Mouse (Mus musculus): ENCODE results near the gene 2010003K11Rik. TPM values are rescaled to one million over a fixed set of nuclear protein-coding genes. Genes with fewer than 3 reads are reported as not detected.

2010003K11Rik gene
- polyA plus RNA-seq, 1 experiment from 2014 or later = 0.61 TPM

DNA sequence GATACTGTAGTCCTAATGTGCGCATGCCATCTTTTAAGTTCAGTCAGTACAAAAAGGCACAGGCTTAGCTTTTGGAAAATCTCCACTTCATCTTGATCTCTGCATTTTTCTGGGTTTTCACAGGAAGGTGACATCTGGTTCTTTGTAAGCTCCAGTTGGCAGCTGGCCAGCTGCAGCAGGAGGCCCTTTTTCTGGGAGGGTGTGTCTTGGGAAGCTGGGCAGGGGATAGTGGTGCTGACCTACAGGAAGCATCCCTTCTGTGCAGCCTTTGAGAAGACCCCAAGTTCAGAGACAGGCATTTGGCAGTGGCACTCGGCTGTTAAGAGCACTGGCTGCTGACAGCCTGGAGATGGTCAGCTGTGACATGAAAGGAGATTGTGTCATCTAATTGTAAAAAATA lies 17.4 kb upstream of the 2010003K11Rik start:
- peak; percentile 50 for DNase-seq (ENCODE audit: low spot score)
- Histone ChIP-seq H3K4me3 (replicated peaks; ENCODE audit: low read depth, low read length) (no peak overlapping the region), H3K27me3 (ENCODE audit: insufficient read depth, low read length) (no peaks in the 10 kb centered on the region), H3K27ac (no peak overlapping the region; the same call in 1 of the 2 replicates), H3K36me3 (ENCODE audit: insufficient read depth, low read length) (no peaks in the 10 kb centered on the region), H3K9ac (ENCODE audit: low read depth, low read length) (no peak overlapping the region), H3K4me2 (ENCODE audit: low read length) (no peak overlapping the region), H3K4me1 (replicated peaks; ENCODE audit: insufficient read depth, low read length) (no peaks in the 10 kb centered on the region; the same call in 1 of the 2 replicates), H3K9me3 (replicated peaks; ENCODE audit: low read length) (no peaks in the 10 kb centered on the region)
- no peak for ATAC-seq (replicated peaks; ENCODE audit: low FRiP score, low read depth)
- no peak for TF ChIP-seq CTCF (IDR thresholded peaks at IDR 0.05; ENCODE audit: low read depth)
- 50% methylated on average over 2 of the region's 2 CpGs for WGBS

DNA sequence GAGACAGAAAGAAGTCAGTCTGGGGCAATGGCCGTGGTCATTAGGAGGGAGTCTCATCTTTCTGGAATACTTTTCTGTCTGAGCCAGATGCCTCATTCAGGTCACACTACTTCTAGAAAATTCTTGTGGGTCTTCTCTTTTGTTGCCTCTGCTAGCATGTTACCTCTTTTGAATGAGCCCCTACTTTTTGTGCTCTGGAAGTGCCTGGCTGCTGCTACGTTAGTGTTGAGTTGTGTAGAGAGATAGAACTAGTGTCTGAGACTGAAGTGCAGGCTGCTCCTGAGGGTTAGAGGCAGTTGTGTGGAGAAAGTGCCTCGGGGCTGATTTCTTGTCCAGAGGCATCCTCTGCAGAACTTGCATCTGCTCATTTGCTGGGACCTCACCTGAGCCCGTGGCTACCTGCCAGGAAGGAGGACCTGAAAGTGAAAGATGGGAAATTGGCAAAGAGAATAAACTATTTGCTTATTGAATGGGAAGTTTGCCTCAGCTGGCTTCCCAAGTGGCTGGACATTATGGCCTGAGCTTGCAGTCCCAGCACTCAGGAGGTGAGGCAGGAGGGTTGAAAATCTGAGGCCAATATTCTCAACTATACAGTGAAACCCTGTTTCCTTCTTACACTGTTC lies 15.0 kb upstream of the 2010003K11Rik start:
- no peak for TF ChIP-seq CTCF (IDR thresholded peaks at IDR 0.05; ENCODE audit: low read depth)
- Histone ChIP-seq H3K9ac (ENCODE audit: low read depth, low read length) (no peak overlapping the region), H3K36me3 (ENCODE audit: insufficient read depth, low read length) (no peaks in the 10 kb centered on the region), H3K4me2 (ENCODE audit: low read length) (no peak overlapping the region), H3K27ac (no peak overlapping the region), H3K27me3 (ENCODE audit: insufficient read depth, low read length) (no peaks in the 10 kb centered on the region), H3K4me3 (replicated peaks; ENCODE audit: low read depth, low read length) (no peak overlapping the region), H3K9me3 (replicated peaks; ENCODE audit: low read length) (no peaks in the 10 kb centered on the region), H3K4me1 (replicated peaks; ENCODE audit: insufficient read depth, low read length) (no peaks in the 10 kb centered on the region; the same call in 1 of the 2 replicates)
- DNase-seq (ENCODE audit: low spot score) = no peak
- no peak for ATAC-seq (replicated peaks; ENCODE audit: low FRiP score, low read depth)
- WGBS = 81% methylated on average over 4 of the region's 4 CpGs

DNA sequence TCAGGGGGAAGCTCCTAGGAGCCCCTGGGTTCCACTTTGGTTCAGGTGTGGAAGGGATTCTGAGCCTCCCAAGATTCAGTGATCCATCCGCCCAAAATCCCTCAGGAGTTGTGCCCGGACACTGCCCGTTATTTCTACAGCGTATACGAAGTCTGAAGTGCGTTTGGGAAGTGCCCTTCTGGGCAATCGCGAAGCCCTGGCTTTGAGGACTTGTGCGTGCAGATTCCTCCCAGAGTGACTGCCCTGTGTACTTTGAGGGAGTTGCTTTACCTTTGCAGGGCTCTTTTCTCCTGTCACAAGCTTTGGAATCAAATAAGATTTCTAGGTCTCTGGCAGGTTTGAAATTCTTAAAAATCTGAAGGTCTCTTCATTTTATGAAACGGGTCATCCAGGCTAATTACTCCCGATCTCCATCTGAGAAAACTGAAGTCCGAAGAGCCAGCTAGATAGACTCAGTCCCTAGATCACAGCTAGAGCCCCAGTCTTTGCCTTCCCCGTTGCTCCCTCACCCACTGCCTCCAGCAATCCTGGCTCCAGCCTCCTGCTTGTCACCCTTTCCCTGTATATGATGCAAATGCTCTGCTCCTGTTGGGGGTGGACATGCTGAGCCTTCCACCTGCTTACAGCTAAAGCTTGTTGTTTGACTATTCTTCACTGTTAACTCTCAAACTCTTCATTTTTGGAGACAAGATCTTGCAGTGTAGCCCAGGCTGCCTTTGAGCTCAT lies 12.9 kb upstream of the 2010003K11Rik start:
- Histone ChIP-seq H3K36me3 (ENCODE audit: insufficient read depth, low read length) (no peaks in the 10 kb centered on the region), H3K9ac (ENCODE audit: low read depth, low read length) (peak overlapping the region; percentile 38; the same call in 1 of the 2 replicates)
- WGBS = 4% methylated on average over 13 of the region's 13 CpGs

DNA sequence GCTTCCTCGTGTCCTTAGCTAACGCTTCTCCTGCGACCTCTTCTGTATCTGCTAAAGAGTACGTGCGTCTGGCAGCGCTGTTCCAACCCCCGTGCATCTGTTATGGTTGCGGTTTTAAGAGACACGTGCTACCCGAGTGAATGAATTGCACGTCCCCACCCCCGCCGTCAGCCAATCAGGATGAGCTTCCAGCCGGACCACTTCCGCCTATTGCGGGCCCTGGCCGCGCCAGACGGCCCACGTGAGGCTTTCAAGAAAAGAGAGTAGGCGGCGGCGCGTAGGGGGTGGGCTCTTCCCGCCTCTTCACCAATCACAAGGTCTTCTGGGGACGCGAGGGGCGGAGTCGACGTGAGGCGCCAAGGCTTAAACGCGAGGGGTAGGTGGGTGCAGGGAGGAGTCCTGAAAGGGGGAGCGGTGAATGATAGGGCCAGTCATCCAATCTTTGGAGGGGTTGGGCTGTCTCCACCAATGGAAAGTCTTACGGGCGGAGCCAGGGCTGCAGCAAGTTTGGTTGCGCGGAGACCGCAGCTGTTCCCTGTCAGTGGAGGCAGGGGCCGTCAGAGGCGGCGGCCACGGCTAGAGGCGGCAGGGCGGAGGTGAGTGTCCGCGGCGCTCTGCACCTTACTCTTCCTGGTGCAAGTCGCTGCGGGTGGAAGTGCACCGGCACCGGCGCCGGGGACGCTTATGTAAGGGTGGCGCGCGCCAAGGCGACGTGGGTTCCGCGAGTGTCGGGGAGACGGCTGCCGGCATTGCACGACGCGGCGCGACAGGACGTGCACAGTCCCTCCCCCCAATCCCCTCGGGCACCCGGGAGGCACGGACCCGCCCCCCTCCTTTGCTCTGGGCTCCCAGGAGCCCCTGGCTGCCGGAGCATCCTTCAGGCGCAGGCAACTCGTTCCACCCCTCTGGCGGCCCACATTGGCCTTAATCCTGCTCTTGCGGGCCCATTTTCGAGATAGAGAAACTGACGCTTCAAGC lies 11.9 kb upstream of the 2010003K11Rik start, which contains the start of gene Pcx:
Gene Pcx (plus strand): TSS at position 487 of the 978 bp plus-strand sequence.
- H3K9me3 ChIP-seq (replicated peaks; ENCODE audit: low read length) = no peaks in the 10 kb centered on the region
- no peaks in the 10 kb centered on the region for H3K36me3 ChIP-seq (ENCODE audit: insufficient read depth, low read length)
- peak within 1 kb of the TSS; percentile 38; the same call in 1 of the 2 replicates for H3K9ac ChIP-seq (ENCODE audit: low read depth, low read length)
- H3K4me3 ChIP-seq (replicated peaks; ENCODE audit: low read depth, low read length) = peak within 1 kb of the TSS; percentile 58
- peak within 1 kb of the TSS; percentile 47; the same call in 1 of the 2 replicates for H3K27ac ChIP-seq
- no peaks in the 10 kb centered on the region for H3K27me3 ChIP-seq (ENCODE audit: insufficient read depth, low read length)
- peak; percentile 100 for ATAC-seq (replicated peaks; ENCODE audit: low FRiP score, low read depth)
- no peaks in the 10 kb centered on the region for H3K4me1 ChIP-seq (replicated peaks; ENCODE audit: insufficient read depth, low read length)
- under 1% methylated on average over 73 of the region's 82 CpGs for WGBS
- TF ChIP-seq CTCF (IDR thresholded peaks at IDR 0.05; ENCODE audit: low read depth) = no peak; the same call in 1 of the 2 replicates
- peak; percentile 100 for DNase-seq (ENCODE audit: low spot score)
- H3K4me2 ChIP-seq (ENCODE audit: low read length) = peak within 1 kb of the TSS; percentile 74

More for the DNA sequence above, 12.9 kb upstream of the 2010003K11Rik start:
- ATAC-seq (replicated peaks; ENCODE audit: low FRiP score, low read depth) = no peak
- Histone ChIP-seq H3K27me3 (ENCODE audit: insufficient read depth, low read length) (no peaks in the 10 kb centered on the region), H3K4me1 (replicated peaks; ENCODE audit: insufficient read depth, low read length) (no peaks in the 10 kb centered on the region; the same call in 1 of the 2 replicates), H3K9me3 (replicated peaks; ENCODE audit: low read length) (no peaks in the 10 kb centered on the region), H3K4me2 (ENCODE audit: low read length) (peak overlapping the region; percentile 66), H3K27ac (no peak overlapping the region), H3K4me3 (replicated peaks; ENCODE audit: low read depth, low read length) (peak overlapping the region; percentile 58)
- DNase-seq (ENCODE audit: low spot score) = no peak
- no peak for TF ChIP-seq CTCF (IDR thresholded peaks at IDR 0.05; ENCODE audit: low read depth)

DNA sequence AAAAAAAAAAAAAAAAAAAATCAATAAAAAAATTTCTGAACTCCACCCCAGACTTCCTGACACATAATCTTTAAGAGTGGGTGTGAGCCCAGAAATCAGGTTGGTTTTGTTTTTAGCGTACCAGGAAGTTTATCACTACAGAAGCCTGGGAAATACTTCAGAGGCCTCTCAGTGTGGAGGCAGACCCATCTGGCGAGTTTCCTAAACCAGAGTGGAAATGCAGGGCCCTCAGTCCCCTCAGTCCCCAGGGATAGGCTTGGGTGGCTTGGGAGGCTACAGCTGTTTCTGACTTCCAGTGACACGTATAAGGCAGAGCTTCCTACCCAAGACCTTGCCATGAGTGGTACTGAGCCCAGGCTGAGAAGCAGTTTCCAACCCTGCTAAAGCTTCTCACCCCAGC lies 9.4 kb upstream of the 2010003K11Rik start:
- Histone ChIP-seq H3K9me3 (replicated peaks; ENCODE audit: low read length) (no peaks in the 10 kb centered on the region), H3K27ac (no peak overlapping the region), H3K4me3 (replicated peaks; ENCODE audit: low read depth, low read length) (no peak overlapping the region), H3K4me1 (replicated peaks; ENCODE audit: insufficient read depth, low read length) (no peaks in the 10 kb centered on the region), H3K9ac (ENCODE audit: low read depth, low read length) (no peak overlapping the region), H3K27me3 (ENCODE audit: insufficient read depth, low read length) (no peaks in the 10 kb centered on the region), H3K4me2 (ENCODE audit: low read length) (no peak overlapping the region), H3K36me3 (ENCODE audit: insufficient read depth, low read length) (no peaks in the 10 kb centered on the region)
- 75% methylated on average over 3 of the region's 3 CpGs for WGBS
- no peak for DNase-seq (ENCODE audit: low spot score)
- no peak for ATAC-seq (replicated peaks; ENCODE audit: low FRiP score, low read depth)
- TF ChIP-seq CTCF (IDR thresholded peaks at IDR 0.05; ENCODE audit: low read depth) = no peak

DNA sequence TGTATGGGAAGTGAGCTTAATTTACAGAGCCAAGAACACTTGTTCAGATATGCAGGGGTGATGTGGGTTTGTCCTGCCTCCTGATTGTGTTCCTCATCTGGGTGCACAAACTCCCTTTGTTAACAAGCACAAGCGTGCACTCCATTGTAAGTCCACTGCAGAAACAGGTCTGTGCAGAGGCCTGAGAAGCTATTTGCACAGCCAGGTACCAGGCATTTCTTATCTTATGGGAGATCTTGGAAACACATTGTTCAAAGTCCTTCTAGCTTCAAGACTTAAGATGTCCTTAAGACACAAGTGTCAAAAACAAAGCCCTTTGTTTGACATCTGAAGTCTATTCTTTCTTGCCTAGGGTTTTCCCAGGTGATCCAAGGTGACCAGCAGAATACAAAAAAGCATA lies 6.4 kb upstream of the 2010003K11Rik start:
- Histone ChIP-seq H3K27ac (no peak overlapping the region), H3K9me3 (replicated peaks; ENCODE audit: low read length) (no peaks in the 10 kb centered on the region), H3K27me3 (ENCODE audit: insufficient read depth, low read length) (no peaks in the 10 kb centered on the region), H3K9ac (ENCODE audit: low read depth, low read length) (no peak overlapping the region), H3K4me1 (replicated peaks; ENCODE audit: insufficient read depth, low read length) (no peaks in the 10 kb centered on the region), H3K4me2 (ENCODE audit: low read length) (no peak overlapping the region), H3K36me3 (ENCODE audit: insufficient read depth, low read length) (no peaks in the 10 kb centered on the region), H3K4me3 (replicated peaks; ENCODE audit: low read depth, low read length) (no peak overlapping the region)
- no peak for ATAC-seq (replicated peaks; ENCODE audit: low FRiP score, low read depth)
- no peak for TF ChIP-seq CTCF (IDR thresholded peaks at IDR 0.05; ENCODE audit: low read depth)
- DNase-seq (ENCODE audit: low spot score) = no peak
- WGBS = 93% methylated on average over 1 of the region's 1 CpGs
